Mouse (Mus musculus) forebrain, embryonic 14.5 days (tissue): ENCODE measurements around the gene Traf3ip3. TPM values are rescaled to one million over a fixed set of nuclear protein-coding genes. Genes with fewer than 3 reads are reported as not detected.

ENCODE experiments used
- ATAC-seq: fragments of 200-750 bp; cut with Nextera tagmentation; 2 replicates; pipeline ENCODE4 v1.8.0; 2017; ENCODE audit warnings: mild to moderate bottlenecking, moderate library complexity
- DNase-seq: peaks from one replicate; pipeline ENCODE4 v3.0.0-alpha.2; 2015; ENCODE audit warnings: low spot score
- H3K27ac ChIP-seq: fragments of 300-500 bp; sonication (generic); 2 replicates; pipeline ENCODE4 v1.5.1; 2014; ENCODE audit warnings: low read depth, mild to moderate bottlenecking, control low read depth, low read length, moderate library complexity
- H3K27me3 ChIP-seq: fragments of 300-500 bp; sonication (generic); replicated peaks from 2 replicates; pipeline ENCODE4 v1.6.1; 2014; ENCODE audit warnings: low read length, control low read depth, mixed read lengths; ENCODE audit not compliant: control insufficient read depth, insufficient read depth
- H3K36me3 ChIP-seq: fragments of 300-500 bp; sonication (generic); 2 replicates; pipeline ENCODE4 v1.6.1; 2014; ENCODE audit warnings: low read length, control low read depth; ENCODE audit not compliant: control insufficient read depth, insufficient read depth
- H3K4me1 ChIP-seq: fragments of 300-500 bp; sonication (generic); 2 replicates; pipeline ENCODE4 v1.6.1; 2014; ENCODE audit warnings: antibody characterized with exemption, low read length, control low read depth; ENCODE audit not compliant: control insufficient read depth, insufficient read depth
- H3K4me2 ChIP-seq: fragments of 300-500 bp; sonication (generic); 2 replicates; pipeline ENCODE4 v1.6.1; 2014; ENCODE audit warnings: mild to moderate bottlenecking, control low read depth, low read length
- H3K4me3 ChIP-seq: fragments of 300-500 bp; sonication (generic); 2 replicates; pipeline ENCODE4 v1.5.1; 2014; ENCODE audit warnings: low read depth, low read length, control low read depth
- H3K9ac ChIP-seq: fragments of 300-500 bp; sonication (generic); 2 replicates; pipeline ENCODE4 v1.6.1; 2014; ENCODE audit warnings: mild to moderate bottlenecking, low read length, control low read depth, moderate library complexity
- H3K9me3 ChIP-seq: fragments of 300-500 bp; sonication (generic); replicated peaks from 2 replicates; pipeline ENCODE4 v1.6.1; 2016; ENCODE audit warnings: low read length, control low read depth, mixed read lengths; ENCODE audit not compliant: control insufficient read depth
- WGBS: fragments of 180-500 bp; shearing (Covaris S2); extraction: QIAGEN DNeasy Blood & Tissue Kit; methylation state at CpG from one replicate; pipeline ENCODE4 v1.1.7; 2014; 5-methylcytosine and 5-hydroxymethylcytosine counted together
- polyA plus RNA-seq: library from polyadenylated mRNA; unstranded; fragments of >200 nt; fragmentation: Nextera tagmentation; extraction: Ambion mirVana; gene quantifications from 2 replicates; pipeline ENCODE4 v1.2.1, GENCODE M21; 2014

The Traf3ip3 gene
- polyA plus RNA-seq, 1 experiment from 2014 or later, result 1.5 TPM

DNA sequence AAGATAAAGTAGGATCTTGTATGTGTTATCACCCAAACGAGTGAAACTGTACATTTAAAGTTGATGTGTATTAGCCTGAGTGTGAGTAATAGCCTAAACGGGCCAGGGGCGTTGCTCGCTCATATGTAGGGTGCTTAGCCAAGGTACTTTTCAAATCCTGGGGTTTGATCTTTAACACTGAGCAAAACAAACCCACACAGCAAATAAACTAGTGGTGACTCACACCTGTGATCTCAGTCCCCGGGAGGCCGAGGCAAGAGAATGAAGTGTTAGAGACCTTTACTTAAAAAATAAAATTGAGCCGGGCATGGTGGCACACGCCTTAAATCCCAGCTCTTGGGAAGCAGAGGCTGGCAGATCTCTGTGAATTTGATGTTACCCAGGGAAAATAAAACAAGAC lies 70.7 kb downstream of the Traf3ip3 start:
- WGBS, result 87% methylated on average over 8 of the region's 8 CpGs
- Histone ChIP-seq H3K4me2 (peak overlapping the region; percentile 56), H3K9me3 (no peaks in the 10 kb centered on the region), H3K36me3 (peaks cover 19% of the 10 kb centered on the region), H3K4me3 (peak overlapping the region; percentile 98), H3K4me1 (peaks cover 10% of the 10 kb centered on the region), H3K27me3 (no peaks in the 10 kb centered on the region), H3K27ac (no peak overlapping the region), H3K9ac (peak overlapping the region; percentile 66)
- DNase-seq, result no peak
- ATAC-seq, result peak; percentile 33; the same call in 1 of the 2 replicates

DNA sequence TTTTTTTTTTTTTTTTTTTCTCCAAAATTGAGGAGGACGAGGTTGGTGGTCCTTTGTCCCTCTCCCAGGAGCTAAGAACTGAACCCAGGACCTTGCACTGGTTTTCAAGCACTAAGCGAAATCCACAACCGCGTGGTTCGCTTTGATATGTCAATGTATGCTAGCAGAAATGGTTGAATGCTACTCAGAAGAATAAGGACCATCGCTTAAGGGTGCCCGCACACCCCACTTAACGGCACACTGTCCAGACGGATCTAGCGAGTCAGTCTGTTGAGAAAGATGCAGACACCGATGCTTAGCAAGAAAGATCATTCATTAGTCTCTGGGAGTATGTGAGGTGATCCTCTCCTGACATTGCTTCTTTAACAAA lies 71.1 kb downstream of the Traf3ip3 start:
- no peaks in the 10 kb centered on the region for H3K27me3 ChIP-seq
- ATAC-seq (no peak; the same call in 1 of the 2 replicates), DNase-seq (no peak)
- H3K36me3 ChIP-seq, result peaks cover 21% of the 10 kb centered on the region
- H3K9ac ChIP-seq, result peak overlapping the region; percentile 66
- H3K4me3 ChIP-seq, result peak overlapping the region; percentile 98
- peak overlapping the region; percentile 64; the same call in 1 of the 2 replicates for H3K27ac ChIP-seq
- peak overlapping the region; percentile 56 for H3K4me2 ChIP-seq
- no peaks in the 10 kb centered on the region for H3K9me3 ChIP-seq
- peaks cover 10% of the 10 kb centered on the region for H3K4me1 ChIP-seq
- WGBS, result 26% methylated on average over 11 of the region's 11 CpGs

GRCm38 (mm10) chr1:193129786-193130455 lies 71.6 kb downstream of the Traf3ip3 start, which contains the start of gene Diexf:
Diexf (minus strand) TSS chr1:193130272.
- peaks cover 26% of the 10 kb centered on the region for H3K36me3 ChIP-seq
- peak within 1 kb of the TSS; percentile 98 for H3K4me3 ChIP-seq
- peak within 1 kb of the TSS; percentile 58 for H3K4me2 ChIP-seq
- DNase-seq (peak; percentile 100), ATAC-seq (peak; percentile 94)
- peak within 1 kb of the TSS; percentile 85 for H3K9ac ChIP-seq
- H3K27me3 ChIP-seq, result no peaks in the 10 kb centered on the region
- peaks cover 10% of the 10 kb centered on the region for H3K4me1 ChIP-seq
- H3K27ac ChIP-seq, result peak within 1 kb of the TSS; percentile 64; the same call in 1 of the 2 replicates
- no peaks in the 10 kb centered on the region for H3K9me3 ChIP-seq
- WGBS, result under 1% methylated on average over 61 of the region's 61 CpGs

GRCm38 (mm10) chr1:193129321-193129720 lies 72.2 kb downstream of the Traf3ip3 start:
- Histone ChIP-seq H3K4me3 (peak overlapping the region; percentile 98), H3K4me2 (peak overlapping the region; percentile 58), H3K4me1 (peaks cover 10% of the 10 kb centered on the region), H3K9me3 (no peaks in the 10 kb centered on the region), H3K36me3 (peaks cover 31% of the 10 kb centered on the region), H3K27ac (no peak overlapping the region), H3K27me3 (no peaks in the 10 kb centered on the region), H3K9ac (peak overlapping the region; percentile 85)
- 26% methylated on average over 5 of the region's 5 CpGs for WGBS
- ATAC-seq, result no peak
- no peak for DNase-seq

GRCm38 (mm10) chr1:193128055-193128454 lies 73.4 kb downstream of the Traf3ip3 start:
- Histone ChIP-seq H3K27ac (no peak overlapping the region), H3K9ac (no peak overlapping the region), H3K4me2 (no peak overlapping the region), H3K27me3 (no peaks in the 10 kb centered on the region), H3K4me3 (no peak overlapping the region), H3K4me1 (peaks cover 10% of the 10 kb centered on the region), H3K9me3 (no peaks in the 10 kb centered on the region), H3K36me3 (peaks cover 43% of the 10 kb centered on the region)
- DNase-seq (no peak), ATAC-seq (no peak)
- 91% methylated on average over 6 of the region's 6 CpGs for WGBS

- Histone ChIP-seq H3K4me1 (peaks cover 10% of the 10 kb centered on the region), H3K27me3 (no peaks in the 10 kb centered on the region), H3K9ac (no peak overlapping the region), H3K4me3 (no peak overlapping the region), H3K9me3 (no peaks in the 10 kb centered on the region), H3K27ac (no peak overlapping the region), H3K36me3 (peaks cover 65% of the 10 kb centered on the region), H3K4me2 (no peak overlapping the region)
- 79% methylated on average over 4 of the region's 4 CpGs for WGBS
- peak; percentile 59 for DNase-seq
- no peak for ATAC-seq
Observed at GRCm38 (mm10) chr1:193125835-193126234, 75.7 kb downstream of the Traf3ip3 start.

Other genes with a start within 250 kb of the Traf3ip3 start
- gene Syt14, start 165.9 kb downstream of the Traf3ip3 start, polyA plus RNA-seq, result 6.9 and 10.0 TPM in 2 replicates
- 9.6 and 10.6 TPM in 2 replicates for gene Diexf, start 71.4 kb downstream of the Traf3ip3 start, polyA plus RNA-seq
- gene Irf6, start 48.6 kb downstream of the Traf3ip3 start, polyA plus RNA-seq, result 0.35 and 0.60 TPM in 2 replicates
- 13.3 and 14.6 TPM in 2 replicates for gene A130010J15Rik, start 33.7 kb downstream of the Traf3ip3 start, polyA plus RNA-seq
- 0.80 and 0.85 TPM in 2 replicates for gene Lamb3, start 6.0 kb upstream of the Traf3ip3 start, polyA plus RNA-seq
- 0.41 and 0.47 TPM in 2 replicates for gene Hsd11b1, start 62.4 kb upstream of the Traf3ip3 start, polyA plus RNA-seq
- 4.7 and 5.8 TPM in 2 replicates for gene G0s2, start 71.5 kb upstream of the Traf3ip3 start, polyA plus RNA-seq
- 36.1 and 44.6 TPM in 2 replicates for gene Camk1g, start 168.6 kb upstream of the Traf3ip3 start, polyA plus RNA-seq